Mouse (Mus musculus): ENCODE data around the gene Gm9745.
"Not testable (repeated sequence)": the region's sequence is repeated elsewhere in the genome, so short reads cannot be mapped to it uniquely, and the experiment has no call there.

Gene Gm9745

DNA sequence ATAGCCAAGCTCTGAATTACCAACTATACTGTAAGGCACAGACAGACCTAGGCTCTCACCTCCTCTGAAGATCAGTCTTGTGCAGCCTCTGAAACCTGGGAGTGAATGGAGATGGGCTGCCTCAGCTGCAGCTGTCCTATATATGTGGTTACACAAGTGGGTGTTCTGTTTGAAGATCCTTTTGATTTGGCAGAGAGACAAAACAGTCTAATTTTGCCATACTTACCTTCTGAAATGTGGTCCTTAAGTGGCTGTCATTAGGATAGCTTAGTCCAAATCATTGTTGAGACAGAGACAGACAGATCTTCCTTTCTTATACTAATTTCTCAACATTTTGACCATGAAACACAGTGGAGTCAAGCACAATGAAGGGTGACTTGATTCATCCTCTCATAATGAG, at the start of gene Gm9745:
Gm9745 (minus strand) TSS at position 101 of the 400 bp plus-strand sequence.
- DNase-seq, result not testable (repeated sequence)

DNA sequence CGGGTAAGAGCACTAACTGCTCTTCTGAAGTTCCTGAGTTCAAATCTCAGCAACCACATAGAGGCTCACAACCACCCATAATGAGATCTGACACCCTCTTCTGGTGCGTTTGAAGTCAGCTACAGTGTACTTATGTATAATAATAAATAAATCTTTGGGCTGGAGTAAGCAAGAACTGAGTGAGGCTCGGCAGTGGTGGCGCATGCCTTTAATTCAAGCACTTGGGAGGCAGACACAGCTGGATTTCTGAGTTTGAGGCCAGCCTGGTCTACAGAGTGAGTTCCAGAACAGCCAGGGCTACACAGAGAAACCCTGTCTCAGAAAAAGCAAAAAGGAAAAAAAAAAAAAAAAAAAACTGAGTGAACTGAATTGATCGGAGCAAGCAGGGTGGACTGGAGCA, 49.2 kb upstream of the Gm9745 start:
- DNase-seq, result not testable (repeated sequence)

DNA sequence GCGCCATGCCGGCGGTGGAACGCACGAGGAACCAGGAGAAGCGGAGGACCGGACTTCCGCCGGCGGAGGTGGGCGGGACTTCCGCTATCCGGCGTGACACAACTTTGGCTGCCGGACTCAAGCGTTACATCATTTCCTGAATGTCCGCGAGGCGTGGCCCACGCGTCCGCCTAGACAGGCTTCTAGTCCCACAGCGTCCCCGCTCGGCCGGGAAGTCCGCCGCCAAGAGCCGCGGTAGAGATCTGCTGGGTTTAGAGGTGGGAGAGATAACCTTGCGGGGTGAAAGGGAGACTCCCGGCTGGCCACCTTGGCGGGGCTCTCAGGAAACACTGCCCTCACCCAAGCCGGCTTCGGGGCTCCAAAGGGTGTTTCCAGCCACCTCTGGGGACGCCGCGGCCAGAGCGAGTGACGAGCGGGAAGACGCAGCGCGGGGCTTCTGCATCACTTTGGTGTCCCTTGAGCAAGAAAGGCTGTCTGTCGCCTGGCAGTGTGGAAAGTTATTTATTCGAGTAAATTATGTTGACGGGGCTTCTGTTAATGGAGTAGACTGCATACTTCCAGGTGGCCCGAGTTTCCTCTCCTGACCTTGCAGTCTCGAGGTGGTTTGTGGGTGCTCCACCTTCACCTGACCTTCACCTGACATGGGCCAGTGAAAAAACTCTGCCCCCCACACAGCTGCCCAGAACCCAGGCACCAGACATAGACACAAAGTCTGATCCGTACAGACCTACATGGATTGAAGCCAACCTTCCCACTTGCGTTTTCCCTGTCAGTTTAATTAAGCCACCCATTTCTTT, 48.2 kb upstream of the Gm9745 start, which contains the start of gene Gtpbp4:
Gtpbp4 (minus strand) TSS at position 94 of the 797 bp plus-strand sequence.
- peak; percentile 99 for DNase-seq

DNA sequence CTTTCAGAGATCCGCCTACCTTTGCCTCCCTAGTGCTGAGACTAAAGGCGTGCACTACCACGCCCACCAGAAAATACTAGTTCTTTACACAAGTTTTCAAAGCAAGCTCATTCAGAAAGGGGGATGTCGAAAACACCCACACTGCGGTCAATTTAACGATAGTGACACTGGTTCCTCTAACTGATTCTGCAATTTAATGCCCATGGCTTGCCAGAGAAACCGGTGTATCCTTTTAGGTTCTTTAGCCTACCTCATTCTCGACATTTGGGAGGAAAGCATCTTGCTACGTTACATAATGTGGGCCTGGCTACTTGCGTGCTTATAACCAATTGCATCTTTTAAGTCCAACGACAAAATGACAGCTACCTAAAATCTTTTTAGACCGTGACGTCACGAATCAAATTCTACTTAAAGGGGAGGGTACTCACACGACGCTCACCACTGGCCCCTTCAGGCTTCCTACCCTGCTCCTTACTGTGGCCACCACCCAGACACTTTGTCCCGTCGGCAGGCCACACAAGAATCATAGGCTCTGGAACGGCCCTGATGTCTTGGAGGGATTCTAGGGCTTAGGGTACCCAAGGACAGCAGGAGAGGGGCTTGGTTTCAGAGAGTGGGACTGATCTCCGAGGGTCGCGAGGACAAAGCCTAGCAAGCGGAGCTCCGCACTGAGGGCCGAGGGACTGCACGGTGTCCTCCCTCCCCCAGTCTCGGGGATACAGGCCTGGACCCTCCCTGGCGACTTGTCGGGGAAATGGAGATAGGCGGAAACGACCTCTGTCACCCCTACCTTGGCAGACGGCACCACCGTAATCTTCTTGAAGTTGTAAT, 47.3 kb upstream of the Gm9745 start:
- peak; percentile 7 for DNase-seq

DNA sequence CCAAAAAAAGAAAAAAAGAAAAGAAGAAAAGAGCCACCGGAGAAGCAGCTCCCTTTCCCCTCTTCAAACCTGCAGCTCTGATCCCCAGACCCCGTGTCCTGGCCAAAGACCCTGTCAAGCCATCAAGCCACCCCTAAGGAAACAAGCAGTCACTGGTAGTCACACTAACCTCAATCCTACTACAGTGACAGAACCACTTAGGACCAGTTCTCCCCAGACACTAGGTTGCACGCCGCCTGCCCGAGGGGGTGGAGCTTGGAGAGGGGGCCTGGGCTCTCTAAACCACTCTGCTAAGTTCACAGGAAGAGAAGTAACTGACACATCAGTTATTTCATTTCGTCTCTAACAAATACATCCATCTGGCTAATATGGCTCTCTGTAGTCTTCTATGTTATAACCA, 44.2 kb upstream of the Gm9745 start:
- no peak for DNase-seq

DNA sequence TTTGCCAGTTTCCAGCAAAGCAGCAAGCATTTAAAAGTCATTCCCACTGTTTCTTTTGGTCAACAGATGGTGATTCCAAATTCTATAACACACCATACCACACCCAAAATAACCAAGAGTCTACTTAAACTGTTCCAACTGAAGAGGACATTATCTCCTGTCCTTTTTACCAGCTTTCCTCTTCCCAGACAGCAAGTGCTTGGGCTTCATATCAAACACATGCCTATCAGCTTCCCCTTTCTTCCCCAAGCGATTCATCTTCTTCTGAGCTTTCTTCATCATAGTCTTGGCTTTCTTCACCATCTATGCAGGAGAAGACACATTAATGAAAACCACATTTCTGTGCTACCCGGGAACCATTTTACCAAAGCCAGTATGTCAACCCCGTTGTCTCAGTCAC, 24.9 kb upstream of the Gm9745 start:
- DNase-seq, result no peak

DNA sequence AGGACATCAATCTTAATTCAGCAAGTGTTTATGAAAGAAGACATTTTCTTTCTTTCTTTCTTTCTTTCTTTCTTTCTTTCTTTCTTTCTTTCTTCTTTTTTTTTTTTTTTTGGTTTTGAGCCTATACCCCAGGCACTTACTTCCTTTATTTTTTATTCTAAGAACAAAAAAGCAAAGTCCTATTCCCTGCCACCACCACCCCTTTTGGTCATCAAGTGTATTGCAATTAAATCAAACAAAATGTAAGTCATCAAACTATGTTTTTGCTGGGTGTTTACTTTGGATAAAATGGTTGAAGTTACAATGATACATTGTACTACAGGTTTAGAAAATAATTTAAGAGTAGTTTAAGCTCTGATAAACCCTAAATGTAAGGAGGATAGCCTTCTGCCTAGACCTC, 24.3 kb upstream of the Gm9745 start:
- DNase-seq, result no peak

DNA sequence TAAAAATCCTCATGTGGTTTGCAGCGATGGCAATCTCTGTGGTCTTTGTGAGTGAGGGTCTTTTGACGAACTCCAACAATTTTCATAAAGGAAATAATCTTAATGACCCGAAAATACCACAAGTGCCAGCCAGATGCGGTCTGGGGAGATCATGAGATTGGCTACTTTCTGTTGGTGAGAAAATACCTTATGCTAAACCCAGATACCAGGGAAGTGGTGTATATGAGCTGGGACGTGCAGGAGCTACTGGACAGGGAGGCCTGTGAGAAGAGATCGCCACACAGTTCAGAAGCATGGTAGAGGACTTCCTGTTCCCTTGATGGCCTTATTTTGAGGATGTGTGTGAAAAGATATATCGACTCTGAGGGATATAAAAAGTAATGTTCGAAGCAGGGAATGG, 19.7 kb upstream of the Gm9745 start:
- no peak for DNase-seq

DNA sequence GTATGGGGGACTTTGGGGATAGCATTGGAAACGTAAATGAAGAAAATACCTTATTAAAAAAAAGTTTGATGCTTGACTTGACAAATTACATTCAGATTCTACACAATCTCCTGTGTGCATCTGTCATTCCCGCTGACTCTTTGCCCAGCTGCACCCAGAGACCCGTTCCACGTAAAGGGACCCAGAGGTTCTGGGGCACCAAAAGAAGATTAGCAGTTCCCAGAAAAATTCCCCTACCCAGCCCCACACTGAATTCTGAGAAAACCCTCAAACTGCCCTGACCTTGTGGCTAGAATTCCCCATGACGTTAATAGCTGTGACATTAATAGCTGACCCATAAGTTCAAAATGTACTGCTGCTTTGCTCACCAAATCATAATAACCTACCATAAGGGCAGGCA, 17.2 kb upstream of the Gm9745 start:
- DNase-seq, result no peak

DNA sequence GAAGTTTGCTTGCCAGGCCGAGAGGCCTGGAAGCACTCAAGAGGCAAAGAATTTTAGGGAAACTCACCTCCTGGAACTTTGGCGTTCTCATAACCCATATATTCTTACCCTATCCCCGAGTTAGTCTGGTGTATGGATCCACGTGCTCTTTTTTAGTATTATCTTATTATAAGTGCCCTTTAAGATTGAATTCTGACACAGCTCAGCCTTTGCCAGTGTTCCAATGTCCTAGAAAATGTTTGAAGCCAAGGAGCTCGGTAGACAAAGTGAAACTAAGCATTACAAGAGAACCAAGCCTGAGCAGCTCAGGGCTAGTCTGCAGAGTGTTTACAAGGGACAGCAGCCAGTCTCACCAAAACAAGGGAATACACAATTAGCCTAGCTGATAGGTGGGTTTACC, 14.2 kb upstream of the Gm9745 start:
- not testable (repeated sequence) for DNase-seq

DNA sequence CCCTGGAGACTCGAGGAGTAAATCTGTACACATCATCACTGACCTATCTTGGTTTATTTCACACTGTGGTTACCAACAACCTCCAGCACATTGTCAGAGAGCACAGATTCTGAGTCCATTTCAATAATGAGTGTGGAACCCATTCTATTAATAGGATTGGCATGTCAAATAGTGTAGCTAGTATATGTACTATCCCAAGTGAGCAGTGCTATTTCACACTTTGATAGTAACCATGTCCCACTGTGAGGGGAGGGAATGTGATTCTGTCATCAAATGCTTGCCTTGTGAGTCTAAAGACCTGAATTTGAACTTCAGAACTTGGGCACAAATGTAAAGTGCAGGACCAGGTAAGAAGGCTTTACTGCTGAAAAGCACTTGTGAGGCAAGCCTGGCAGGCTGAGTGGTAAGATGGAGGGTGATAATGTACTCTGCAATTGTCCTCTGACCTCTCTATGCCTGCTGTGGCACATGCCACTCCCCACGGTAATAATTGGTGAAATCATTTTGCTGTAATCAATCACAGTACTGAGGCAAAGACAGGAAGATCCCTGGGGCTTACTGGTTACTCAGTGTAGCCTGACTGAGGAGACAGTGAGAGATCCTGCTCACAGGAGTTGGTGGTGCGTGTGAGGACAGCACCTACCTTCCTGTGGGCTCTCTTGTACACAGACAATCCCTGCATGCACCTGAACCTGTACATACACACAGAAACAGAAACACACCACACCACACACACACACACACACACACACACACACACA, 13.3 kb upstream of the Gm9745 start:
- not testable (repeated sequence) for DNase-seq

DNA sequence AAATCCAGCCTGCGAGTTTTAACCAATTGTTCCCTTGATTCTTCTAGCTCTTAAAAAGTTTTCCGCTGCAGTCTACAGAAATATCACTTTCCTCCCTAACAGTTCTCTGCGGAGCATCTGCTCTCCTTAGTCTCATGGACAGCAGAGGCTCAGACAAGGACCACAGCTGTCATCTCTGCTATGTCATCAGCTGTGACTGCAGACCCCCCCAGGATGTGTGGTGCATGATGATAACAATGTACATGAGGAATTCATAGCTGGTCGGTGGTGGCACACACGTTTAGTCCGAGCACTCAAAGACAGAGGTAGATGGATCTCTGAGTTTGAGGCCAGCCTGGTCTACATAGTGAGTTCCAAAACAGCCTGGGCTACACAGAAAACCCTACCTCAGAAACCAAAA, 11.5 kb upstream of the Gm9745 start:
- not testable (repeated sequence) for DNase-seq

DNA sequence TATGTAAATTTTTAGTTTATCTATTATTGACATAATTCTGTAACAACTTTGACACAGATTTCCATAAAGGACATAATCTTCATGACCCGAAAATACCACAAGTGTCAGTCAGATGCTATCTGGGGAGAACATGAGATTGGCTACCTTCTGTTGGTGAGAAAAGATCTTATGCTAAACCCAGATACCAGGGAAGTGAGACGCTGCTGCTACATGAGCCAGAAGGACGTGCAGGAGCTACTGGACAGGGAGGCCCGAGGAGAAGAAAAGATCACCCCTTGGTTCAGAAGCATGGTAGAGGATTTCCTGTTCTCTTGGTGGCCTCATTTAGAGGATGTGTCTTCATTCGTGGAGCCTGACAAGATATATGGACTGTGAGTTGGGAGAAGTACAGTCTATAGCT, 11.0 kb upstream of the Gm9745 start:
- not testable (repeated sequence) for DNase-seq

DNA sequence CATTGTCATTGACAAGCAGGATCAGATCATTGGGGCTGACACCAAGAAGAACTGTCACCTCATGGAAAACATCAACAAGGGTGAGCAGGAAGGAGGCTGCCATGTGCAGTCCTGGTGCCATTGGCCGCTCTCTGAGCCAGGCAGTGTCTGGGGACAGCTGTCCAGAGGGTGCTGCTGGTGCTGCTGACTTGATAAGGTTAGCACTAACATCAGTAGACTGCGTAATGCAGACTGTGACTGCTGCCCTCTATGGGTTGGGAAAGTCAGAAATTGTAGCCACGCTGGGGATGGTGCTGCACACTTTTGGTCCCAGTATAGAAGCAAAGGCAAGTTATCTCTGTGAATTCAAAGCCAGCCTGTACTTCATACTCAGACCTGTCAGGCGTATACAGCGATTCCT, 8.8 kb upstream of the Gm9745 start:
- not testable (repeated sequence) for DNase-seq

DNA sequence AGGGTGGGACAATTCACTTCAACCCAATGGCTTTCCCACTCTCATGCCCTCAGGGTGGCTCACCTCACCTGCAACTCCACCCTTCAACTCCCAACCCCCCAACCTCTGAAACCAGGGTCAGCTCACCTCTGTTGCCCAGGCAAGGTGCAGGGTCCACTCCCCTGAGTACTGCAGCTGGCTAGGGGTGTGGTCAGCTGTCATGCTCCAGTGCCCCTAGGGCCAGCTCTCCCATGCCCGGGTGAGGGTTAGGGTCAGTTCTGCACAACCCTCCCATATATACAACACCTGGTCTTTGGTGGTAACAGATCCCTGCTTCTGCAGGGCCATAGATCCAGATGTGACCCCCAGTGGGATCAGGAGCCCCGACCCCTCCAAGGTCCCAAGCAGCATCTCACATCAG, 7.1 kb upstream of the Gm9745 start:
- not testable (repeated sequence) for DNase-seq

DNA sequence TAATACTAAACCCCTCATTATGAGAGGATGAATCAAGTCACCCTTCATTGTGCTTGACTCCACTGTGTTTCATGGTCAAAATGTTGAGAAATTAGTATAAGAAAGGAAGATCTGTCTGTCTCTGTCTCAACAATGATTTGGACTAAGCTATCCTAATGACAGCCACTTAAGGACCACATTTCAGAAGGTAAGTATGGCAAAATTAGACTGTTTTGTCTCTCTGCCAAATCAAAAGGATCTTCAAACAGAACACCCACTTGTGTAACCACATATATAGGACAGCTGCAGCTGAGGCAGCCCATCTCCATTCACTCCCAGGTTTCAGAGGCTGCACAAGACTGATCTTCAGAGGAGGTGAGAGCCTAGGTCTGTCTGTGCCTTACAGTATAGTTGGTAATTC, 4.5 kb upstream of the Gm9745 start, which contains the start of gene Idi2:
Idi2 (plus strand) TSS at position 301 of the 400 bp plus-strand sequence.
- DNase-seq, result not testable (repeated sequence)

DNA sequence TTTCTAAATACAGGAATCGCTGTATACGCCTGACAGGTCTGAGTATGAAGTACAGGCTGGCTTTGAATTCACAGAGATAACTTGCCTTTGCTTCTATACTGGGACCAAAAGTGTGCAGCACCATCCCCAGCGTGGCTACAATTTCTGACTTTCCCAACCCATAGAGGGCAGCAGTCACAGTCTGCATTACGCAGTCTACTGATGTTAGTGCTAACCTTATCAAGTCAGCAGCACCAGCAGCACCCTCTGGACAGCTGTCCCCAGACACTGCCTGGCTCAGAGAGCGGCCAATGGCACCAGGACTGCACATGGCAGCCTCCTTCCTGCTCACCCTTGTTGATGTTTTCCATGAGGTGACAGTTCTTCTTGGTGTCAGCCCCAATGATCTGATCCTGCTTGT, 4.2 kb downstream of the Gm9745 start:
- DNase-seq, result not testable (repeated sequence)

DNA sequence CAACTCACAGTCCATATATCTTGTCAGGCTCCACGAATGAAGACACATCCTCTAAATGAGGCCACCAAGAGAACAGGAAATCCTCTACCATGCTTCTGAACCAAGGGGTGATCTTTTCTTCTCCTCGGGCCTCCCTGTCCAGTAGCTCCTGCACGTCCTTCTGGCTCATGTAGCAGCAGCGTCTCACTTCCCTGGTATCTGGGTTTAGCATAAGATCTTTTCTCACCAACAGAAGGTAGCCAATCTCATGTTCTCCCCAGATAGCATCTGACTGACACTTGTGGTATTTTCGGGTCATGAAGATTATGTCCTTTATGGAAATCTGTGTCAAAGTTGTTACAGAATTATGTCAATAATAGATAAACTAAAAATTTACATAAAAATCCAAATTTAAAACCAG, 6.3 kb downstream of the Gm9745 start:
- not testable (repeated sequence) for DNase-seq

DNA sequence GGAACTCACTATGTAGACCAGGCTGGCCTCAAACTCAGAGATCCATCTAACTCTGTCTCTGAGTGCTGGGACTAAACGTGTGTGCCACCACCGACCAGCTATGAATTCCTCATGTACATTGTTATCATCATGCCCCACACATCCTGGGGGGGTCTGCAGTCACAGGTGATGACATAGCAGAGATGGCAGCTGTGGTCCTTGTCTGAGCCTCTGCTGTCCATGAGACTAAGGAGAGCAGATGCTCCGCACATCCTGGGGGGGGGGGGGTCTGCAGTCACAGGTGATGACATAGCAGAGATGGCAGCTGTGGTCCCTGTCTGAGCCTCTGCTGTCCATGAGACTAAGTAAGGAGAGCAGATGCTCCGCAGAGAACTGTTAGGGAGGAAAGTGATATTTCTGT, 6.9 kb downstream of the Gm9745 start:
- DNase-seq, result not testable (repeated sequence)

DNA sequence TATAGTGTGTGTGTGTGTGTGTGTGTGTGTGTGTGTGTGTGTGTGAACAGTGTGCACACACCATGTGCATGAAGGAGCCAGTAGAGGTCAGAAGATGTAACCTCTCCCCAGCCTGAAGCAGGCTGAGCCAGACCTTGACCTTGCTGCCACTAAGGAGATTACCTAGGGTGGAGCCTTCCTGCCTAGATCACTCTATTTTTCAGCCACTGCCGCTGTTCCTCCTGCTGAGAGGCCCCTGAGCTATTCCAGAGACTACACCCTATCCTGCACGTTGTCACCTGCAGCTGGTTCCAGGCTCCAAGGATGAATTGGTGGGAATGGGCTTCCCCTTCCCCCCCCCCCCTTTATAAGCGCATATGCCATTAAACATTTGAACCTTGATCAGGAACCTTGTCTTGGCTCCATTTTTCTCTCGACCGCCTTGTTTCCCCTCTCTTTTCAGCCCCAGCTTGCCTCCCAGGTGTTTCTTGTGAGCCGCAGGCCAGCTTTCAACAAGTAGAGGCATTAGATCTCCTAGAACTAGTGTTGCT, 10.4 kb downstream of the Gm9745 start:
- DNase-seq, result not testable (repeated sequence)

DNA sequence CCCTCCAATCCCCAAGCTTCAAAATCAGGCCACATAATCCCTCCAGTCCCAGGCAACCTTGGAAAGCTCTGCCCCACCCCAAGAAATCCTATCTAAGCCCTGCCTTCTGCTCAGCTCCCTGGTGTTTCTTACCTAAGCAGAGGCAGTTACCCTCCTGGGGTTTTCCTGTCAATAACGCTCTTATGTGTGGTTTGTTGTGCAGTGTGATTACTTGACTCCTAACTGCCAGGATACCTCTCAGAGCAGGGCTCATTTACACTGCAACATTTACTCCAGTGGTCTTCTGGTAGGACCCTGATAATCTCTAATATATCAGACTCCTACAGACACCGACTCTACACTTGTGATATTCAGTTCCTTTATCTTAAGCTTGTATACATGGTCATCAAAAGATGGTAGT, 14.5 kb downstream of the Gm9745 start:
- DNase-seq, result no peak

DNA sequence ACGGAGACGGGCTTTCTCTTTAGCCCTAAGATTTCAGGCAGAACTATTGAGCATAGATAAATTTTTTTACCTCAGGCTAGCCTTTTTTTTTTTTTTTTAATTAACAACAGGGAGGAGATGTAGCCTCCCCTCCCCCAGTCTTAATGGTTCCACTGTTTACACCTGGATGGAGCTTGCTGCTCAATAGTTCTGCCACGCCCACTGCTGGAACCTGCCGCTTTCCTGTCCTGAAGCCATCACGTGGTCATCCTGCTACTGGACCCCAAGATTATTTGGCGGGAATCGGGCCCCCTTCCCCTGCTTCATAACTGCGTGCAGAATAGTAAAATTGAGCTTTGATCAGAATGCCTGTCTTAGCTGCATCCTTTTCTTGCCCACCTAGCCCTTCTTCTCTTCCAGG, 34.1 kb downstream of the Gm9745 start:
- not testable (repeated sequence) for DNase-seq

DNA sequence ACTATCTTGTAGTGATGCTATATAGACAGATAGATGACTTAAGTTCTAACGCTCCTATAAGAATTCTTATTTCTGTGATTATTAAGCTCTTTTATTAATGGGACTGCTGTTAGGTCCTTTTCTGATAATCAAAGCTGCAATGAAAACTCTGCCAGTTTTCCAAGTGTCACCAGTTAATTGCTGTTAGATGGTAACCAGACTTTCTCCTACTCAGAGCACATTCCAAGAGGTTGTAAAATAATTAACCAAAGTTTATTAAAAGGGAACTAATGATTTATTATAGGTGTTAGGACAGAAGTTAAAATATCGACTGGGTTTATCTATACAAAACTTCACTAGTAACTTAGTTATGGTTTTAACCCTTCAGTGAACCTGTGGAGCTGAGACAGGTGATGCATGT, 42.0 kb downstream of the Gm9745 start:
- not testable (repeated sequence) for DNase-seq
